Mouse (Mus musculus) c-Kit-negative CD71-positive TER-119-positive erythroid progenitor cells, embryonic 14.5 days (primary cell): ENCODE measurements around the gene Grwd1.
"Not testable (repeated sequence)": the region's sequence is repeated elsewhere in the genome, so short reads cannot be mapped to it uniquely, and the experiment has no call there.

Experiments used
- DNase-seq: peaks from one replicate; pipeline ENCODE4 v3.0.0-alpha.2; 2013; ENCODE audit warnings: low read depth, low spot score

Gene Grwd1

DNA sequence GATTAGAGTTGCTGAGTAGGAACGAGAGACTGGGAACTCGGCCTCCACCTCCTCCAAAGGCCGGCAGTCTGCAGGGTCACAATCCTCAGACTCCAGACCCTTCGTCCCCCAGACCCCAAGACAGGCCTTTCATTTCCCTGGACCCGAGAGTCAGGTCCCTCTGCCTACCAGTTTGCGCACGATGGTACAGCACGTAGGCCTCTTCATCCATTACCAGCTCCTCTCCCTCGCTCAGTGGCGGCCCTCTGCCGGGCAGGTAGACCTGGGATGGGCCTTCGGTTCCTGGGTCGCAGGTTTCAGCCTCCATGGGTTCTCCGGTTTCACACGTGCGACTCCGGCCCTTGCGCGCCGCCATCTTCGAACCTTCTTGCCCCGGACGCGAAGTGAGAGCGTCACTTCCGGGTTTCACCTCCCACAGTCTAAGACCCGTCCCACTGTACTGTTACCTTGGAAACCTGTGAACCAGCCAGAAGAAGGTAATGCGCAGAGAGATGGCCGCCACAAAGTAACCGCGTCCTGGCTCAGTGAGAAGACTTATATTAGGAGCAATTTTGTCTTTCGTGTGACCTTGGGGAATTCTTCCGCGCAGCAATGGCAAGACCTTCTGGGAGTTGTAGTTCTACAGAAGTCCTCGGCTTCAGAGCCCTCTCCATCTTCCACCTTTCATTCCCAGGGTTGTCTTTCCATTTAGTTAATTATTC, at the start of gene Grwd1:
Gene Grwd1 (minus strand): TSS at position 518 of the 701 bp plus-strand sequence.
- DNase-seq = peak; percentile 47

DNA sequence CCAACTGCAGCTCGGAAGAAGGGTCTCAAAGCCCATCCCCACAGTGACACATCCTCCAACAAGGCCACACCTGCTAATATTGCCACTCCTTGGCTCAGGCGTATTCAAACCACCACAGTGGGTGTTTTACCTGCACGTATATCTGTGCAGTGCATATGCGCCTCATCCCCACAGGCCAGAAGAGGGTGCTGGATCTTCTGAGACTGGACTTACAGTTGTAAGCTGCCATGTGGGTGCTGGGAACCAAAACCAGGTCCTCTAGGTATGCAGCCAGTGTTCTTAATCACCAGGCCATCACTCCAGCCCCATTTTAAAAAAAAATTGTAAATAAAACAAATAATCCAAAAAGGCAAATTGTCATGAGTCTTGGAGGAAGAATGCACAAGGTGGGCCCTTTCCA, 49.8 kb upstream of the Grwd1 start:
- no peak for DNase-seq

DNA sequence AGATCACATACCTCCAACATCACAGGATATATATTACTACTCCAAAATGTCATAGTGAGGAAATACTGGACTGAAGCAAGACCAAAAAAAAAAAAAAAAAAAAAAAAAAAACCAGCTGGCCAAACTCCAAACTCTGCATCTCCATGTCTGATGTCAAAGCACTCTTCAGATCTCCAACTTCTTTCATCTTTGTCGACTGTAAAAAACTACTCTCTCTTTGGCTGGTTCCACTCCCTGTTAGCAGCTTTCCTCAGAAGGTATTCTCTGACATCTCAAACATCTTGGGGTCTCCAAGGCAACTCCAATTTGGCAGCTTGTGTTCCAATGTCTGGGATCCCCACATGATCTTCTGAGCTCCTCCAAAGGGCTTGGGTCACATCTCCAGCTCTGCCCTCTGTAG, 47.5 kb upstream of the Grwd1 start, which contains the start of gene Grin2d:
Gene Grin2d (minus strand): TSS at position 101 of the 400 bp plus-strand sequence.
- DNase-seq = not testable (repeated sequence)

DNA sequence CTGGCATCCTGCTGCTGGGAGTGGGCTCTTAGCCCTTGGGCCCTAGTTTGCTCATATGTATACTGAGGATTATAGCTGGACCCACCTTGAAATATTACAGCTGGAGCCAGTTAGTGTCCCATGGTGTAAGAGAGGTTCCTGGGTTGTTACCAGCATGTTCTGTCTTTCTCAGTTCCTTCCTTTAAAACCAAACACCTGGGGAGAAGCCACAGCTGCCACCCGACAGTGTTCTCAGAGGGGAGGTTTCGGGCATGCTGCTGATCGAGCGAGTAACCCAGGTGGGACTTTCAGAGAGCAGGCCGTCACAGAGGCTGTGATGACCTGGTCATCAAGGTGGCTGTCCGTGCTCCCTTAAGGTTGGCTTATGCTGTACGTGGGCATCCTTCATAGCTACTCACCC, 46.2 kb upstream of the Grwd1 start:
- no peak for DNase-seq

DNA sequence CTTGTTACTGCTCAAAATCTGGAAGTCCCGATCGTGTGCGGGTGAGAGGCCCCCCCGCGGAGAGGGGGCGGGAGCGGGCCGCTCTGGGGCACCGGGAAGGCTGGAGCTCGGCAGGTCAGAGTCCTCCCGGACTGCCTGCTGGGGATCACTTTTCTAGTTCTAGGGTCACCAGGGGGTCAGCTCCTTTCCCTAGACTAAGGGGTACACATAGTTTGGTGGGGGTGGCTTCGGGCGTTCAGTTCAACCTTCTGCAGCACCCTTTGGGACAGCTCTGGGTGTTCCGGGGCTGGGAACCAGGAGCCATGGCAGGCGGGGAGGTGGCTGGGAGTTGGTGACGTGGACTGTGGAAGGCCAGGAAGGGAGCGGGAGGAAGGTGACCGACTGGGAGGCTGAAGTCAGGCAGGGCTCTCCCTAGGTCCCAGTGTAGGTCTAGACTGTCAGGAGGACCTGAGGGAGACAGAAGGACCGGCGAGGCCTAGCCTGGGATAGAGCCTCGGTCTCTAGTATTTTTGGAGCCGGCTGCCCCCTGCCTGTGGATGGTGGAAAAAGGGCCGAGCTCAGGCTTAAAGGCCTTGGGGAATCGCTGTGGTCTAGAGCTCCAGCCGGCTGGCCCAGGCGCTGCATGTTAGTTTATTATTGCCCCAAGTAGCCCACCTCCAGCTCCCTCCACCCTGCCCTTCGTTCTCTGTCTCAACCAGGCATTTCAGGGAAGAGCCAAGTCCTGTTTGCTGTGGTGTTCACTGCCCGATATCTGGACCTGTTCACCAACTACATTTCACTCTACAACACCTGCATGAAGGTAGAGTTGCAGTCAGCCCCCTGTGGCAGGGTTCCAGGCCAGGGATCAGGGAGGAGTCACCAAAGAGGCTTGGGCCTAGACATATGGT, 42.6 kb upstream of the Grwd1 start:
- DNase-seq = peak; percentile 61

DNA sequence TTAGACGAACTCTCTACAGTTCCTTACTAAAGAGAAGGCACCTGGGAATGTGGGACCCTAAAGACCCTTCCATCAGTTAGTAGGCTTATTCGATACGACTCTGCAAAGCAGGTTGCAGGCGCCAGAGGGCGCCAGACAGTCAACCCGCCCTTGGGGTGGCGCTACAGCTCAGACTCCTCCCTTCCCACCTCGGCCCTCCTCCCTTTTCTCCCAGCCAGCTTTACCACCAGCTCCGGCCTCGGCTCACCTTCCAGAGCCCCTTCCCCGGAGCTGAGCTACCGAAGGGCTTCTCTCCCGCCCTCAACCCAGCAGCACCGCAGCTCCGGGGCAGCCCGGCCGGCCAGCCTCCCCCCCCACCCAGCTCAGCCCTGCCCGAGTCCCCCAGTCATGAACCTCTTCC, 41.9 kb upstream of the Grwd1 start, which contains the start of gene Kdelr1:
Gene Kdelr1 (plus strand): TSS at position 149 of the 400 bp plus-strand sequence.
- peak; percentile 80 for DNase-seq

DNA sequence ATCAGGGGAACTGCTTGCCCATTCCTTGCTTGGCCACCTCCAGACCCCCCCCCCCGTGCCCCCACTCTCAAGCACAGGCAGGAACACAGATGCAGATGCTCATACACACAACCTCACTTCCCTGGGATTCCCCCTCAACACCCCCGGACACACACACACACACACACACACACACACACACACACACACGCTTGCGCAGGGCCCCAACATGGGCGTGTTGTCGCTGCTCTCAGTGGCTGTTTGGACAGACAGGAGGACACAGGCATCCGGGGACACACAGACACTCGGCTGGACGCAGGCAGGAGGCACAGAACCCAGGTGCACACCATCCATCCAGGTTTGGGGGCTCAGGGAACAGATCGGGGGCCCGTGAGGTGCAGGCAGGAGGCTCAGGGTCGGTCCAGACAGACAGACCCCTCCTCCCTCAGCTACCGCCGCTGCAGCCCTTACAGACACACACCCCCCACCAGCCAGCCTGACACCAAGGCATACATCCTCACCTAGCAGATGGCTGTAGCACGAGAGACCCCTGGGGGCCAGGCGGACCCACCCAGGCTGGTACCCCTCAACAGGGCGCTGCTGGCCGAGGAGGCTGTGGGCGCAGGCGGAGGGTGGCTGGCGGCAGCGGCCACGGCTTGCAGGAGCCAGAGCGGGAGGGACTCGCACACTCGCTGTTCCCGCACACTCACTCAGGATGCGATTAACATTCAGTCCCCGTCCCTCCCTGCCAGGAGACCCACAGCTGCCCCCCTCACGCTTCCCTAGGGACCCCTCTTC, 39.7 kb upstream of the Grwd1 start:
- DNase-seq = no peak

DNA sequence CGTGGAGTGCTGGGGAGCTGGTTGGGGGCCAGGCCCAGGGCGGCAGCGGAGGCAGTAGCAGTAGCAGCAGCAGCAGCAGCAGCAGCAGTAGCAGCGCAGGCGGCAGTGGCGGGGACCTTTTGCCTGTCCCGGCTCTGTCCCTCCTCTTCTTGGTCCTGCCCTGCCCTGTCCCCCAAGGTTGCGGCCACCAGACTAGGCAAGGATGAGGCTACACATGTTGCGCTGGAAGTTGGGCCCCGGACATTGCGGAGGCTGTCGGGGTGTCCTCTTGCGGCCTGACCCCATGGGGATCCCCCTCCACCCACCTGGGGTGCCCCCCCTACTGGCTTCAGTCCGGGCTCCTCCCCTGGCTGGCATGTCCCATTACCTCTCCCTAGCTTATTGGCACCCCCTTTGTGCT, 39.0 kb upstream of the Grwd1 start:
- no peak for DNase-seq

DNA sequence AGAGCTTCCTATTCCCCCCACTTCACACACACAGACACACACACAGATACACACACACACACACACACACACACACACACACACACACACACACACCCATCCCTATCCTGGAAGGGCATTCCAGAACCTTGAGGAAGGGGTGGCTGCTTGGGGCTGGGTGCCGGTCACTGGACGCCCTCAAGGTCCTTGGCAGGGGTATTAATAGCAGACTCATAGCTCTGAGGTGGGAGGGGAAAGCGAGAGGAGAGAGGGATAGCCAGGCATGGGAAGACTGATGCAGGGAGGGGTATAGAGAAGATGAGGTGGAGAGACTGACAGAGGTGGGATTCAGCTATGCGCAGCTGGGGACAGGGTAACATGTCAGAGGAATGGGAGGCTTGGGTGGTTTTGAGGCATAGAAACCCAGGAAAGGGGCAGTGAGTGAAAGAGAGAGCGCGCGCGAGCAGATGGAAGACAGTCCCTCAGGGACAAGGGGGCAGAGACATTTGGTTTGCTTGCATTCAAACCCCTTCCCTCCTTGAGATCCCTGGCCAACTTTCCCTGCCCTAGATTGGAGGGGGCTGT, 38.4 kb upstream of the Grwd1 start:
- DNase-seq = no peak

DNA sequence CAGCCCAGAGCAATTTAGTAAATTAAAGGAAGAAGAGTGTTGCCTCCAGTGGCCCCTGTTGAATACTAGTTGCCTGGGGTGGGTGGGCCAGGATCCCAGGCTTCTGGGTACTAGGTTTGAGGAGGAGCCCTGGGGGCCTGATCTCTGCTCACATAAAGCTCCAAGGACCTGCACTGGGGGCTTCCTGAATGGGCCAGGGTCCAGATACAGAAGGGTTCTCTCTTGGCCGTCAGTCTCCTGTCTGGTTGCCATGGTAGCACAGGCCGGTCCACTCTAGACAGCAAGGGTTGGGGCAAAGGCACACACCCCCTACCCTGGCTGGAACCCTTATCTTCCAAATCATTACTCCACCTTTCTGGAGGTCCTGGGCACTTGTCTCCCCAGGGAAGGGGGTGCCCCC, 37.1 kb upstream of the Grwd1 start:
- no peak for DNase-seq

DNA sequence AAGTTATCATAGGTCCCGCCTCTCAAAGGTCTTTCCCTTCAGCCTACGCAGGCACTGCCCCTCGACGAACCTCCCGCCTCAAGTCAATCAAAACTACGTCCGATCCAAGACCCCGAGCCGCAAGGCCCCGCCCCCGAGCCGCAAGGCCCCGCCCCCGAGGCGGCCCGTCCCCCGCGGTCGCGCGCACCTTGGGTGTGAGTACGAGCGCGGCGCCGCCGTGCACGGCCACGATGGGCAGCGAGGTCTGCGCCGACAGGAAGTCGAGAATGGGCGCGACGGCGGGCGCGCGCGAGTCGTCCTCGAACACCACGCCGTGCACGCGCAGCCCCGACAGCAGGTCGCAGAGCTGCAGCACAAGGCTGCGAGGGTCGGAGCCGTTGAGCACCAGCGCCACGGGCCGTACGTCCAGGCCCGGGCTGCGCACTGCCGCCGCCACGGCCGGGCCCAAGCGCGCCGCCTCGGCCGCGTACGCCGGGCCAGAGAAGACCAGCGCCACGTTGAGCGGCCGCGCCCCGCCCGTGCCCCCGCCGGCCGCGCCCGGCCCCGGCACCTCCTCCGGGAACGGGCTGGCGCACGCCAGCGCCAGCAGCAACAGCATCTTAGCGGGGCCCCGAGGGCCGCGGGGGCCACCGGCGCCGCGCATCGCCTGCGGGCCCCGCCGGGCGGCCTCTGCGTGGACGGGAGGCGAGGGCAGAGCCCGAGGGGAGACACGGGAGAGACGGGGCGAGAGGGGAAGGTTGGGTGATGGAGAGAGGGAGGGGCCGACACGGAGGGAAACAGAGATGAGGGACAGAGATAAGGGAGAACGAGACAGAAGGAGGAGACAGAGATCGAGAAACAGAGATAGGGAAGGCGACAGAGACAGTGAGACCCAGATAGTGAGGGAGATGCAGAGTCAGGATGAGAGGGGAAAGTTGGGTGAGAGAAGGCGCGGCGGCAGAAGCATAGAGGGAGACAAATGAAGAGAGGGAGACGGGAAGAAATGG, 35.5 kb upstream of the Grwd1 start:
- DNase-seq = no peak

DNA sequence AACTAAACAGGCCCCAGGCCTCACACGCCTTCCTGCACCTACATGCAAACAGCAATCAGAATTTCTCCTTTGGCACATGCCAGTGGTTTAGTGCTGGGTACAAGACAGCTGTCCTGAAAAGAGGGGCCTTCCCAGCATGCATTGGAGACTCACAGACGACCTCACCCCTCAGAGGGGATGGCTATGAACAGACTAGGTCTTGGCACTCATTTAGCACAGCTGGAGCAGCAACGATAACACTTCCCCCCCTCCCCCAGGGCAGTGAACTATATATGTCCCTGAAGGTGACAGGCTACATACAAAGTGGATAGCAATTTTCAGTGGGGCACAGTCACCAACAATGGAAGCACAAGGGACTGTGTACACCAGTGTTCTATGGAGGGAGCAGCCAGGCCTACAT, 33.7 kb upstream of the Grwd1 start:
- DNase-seq = no peak

DNA sequence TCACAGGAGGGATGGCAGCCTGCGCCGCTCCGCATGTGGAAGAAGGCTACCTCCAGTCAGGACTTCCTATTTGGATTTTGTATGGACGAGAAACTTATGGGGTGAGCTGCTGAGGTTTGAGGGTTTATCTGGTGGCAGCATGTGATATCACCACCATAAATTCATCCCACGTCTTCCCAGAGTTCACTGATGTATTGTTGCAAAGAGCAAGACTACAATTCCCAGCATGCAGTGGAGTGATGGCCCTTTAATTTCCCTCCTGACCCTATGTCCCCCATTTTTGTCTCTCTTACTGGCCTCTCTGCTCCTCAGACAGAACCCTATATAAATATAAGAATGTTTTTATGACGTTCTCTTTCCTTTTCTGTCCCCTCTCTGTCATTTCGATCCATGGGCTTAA, 32.1 kb upstream of the Grwd1 start:
- DNase-seq = no peak

DNA sequence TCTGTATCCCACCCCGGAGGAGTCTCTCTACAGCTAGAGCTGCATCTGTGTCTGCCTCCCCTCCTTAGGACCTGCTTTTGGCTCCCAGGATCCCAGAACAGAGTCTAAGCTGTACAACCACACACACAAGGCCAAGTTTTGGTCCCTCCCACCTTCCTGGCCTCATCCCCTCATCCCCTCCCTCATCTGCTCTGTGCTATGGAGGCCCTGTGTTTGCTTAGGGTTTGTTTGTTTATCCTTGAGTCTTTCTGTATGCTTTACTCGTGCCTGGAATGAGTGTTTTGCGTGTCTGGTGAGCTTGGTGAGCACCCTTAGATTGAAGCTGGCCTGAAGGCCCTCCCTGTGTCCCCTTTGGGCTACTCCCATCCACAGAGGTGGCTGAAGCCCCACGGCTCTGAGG, 28.3 kb upstream of the Grwd1 start:
- DNase-seq = no peak

DNA sequence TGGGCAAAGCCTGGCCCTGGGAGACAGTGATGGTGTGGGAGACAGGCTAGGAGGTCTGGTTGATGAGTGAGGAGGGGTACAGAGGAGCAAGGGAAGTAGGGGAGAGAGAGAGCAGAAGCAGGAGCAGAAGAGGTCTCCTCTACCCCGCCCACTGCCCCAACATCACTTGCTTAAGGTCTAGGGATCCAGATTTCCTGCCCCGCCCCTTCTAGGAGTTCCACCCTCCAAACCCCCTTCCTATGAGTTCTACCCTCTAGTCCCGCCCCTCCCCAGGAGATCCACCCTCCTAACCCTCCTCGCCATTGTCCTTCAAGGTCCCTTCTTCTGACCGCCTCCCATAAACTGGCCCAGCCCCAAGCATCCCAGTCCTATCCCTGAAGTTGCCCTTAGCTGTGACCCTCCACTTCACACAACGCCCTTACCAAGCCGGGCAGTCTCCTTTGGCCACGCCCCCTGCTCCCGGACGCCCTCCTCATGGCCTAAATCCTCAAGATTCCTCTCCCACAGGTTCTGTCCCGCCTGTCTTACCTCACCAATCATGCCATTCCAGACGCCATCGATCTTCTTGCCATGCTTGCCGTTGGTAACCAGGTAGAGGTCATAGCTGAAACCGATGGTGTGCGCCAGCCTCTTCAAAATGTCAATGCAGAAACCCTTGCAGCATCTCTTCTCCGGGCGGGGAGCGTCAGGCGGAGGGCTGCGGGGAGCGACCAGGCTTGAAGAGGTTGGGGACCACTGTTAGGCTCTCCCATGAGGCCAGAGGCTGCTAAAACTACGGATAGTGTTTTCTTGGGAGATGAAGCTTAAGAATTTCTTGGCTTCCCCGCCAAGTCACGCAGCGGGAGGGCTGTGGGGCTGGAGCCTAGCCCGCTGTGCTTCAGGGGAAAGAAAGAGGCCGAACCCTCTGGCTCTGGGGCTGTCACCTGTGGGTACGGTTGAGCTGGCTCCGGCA, 26.5 kb upstream of the Grwd1 start:
- DNase-seq = no peak

DNA sequence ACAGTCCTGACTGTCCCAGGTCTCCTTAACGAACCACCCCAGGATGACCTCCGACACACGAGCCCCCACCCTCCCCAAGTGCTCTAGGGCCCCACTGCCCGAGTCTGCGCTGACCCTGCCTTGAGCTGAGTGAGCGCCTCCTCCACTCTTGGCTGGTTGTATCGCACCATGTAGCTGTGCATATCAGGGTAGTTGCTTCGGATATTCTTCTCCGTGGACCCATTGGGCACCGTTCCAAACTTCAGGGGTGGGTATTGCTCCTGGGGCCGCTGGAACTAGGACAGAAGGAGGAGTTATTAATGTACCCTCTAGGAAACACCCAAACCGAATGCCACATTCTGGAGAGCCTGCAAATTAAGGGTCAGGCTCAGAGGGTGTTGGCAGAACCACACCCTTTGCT, 22.3 kb upstream of the Grwd1 start:
- no peak for DNase-seq

DNA sequence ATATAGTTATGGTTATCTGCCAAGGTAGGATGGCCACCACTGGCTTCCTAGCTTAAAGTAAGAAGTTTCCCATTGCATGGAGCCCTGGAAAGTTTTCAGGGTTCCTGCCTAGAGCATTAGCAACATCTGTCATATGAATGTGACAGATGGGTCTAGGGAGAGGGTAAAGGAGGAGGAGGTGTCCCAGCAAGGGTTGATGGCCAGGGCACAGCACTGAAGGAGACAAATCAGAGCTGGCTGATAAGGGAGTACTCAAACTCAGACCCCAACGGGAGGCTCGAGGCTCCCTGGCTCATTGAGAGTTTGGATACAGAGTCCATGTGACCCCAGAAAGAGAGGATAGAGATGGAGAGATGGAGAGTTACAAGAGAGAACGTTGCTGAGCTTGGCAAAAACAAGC, 19.9 kb upstream of the Grwd1 start:
- DNase-seq = no peak

DNA sequence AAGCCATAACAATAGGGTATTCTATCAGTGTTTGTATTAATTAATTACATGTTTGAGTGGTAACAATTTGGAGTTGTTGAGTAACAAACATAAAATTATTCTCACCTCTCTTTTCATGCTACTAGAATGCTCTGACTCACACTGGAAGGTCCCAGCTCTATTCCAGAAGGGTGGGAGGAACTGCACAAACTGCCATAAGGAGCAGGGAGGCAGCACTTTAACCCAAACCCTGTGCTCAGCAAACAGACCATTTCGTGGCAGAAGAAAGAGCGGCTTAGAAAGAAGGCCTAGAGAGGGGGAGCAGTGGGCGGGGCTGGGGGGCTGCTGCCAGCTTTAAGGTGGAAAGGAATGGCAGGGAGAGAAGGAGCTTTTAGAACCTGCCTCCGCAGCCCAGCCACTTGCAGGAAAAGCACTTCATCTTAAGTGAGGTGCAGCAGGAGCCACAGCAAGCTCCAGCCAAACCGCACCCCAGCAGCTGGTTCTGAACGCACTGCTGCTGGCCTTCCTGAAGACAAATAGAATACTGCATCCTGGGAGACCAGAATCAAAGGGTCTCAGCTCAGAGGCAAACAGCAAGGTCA, 17.8 kb upstream of the Grwd1 start:
- DNase-seq = no peak
